Mouse (Mus musculus) heart, postnatal 25 days (tissue): ENCODE data around the gene Gja10. TPM values are rescaled to one million over a fixed set of nuclear protein-coding genes. Genes with fewer than 3 reads are reported as not detected.
A peak's percentile ranks its signal among the peaks of the same experiment; 100 is the strongest.

Experiments used
- DNase-seq: peaks from one replicate; pipeline ENCODE4 v3.0.0; 2022; ENCODE audit warnings: low spot score
- intact Hi-C: fragments of 180-260 bp; cut with DNase I; formaldehyde crosslinking; loops from one replicate; pipeline ENCODE4 v1.15.1; 2025
- total RNA-seq, 2 experiments: library from RNA; stranded (reverse); gene quantifications; 2 replicates each; pipeline ENCODE4 v1.2.3; 2021

Gene Gja10
- total RNA-seq = not detected

DNA sequence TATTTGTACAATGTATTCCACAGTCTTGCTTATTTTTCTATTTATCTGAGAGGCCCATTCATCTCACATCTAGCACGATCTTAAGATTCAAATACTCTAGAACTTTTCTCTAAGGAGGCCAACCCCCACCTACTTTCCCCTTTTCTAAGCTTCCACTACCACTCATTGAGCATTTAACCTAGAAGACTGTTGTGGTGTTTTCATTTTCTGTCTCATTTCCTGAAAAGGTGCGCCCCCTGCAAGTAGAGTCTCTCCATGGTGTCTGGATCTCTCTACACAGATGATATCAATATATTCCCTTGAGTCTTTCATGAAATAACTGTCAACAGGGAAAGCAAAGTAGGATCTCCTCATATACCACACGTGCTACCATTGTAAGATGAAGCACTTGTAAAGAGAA, at the start of gene Gja10:
Gja10 (minus strand) TSS at position 101 of the 400 bp plus-strand sequence.
- intact Hi-C loops = no loop called here
- DNase-seq = no peak

DNA sequence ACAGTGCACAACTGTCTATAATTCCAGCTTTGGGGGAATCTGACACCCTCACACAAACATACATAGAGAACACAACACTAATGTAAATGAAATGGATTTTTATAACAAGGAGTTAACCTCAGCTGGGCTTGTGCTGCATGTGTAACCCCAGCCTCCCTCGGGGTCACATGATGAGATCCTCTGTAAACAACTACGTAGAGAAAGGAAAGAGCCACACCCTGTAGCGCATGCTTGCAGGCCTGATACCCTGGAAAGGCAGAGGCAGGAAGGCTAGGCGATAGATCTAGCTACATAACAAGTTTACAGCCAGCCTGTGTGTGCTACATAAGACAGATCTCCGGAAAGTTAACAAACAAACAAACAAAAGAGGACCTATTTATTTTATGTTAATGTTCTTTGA, 49.1 kb upstream of the Gja10 start:
- intact Hi-C loops = loop anchor here (10.0 kb wide), 1 partner anchor 363 kb away; no protein-coding TSS in a partner anchor
- no peak for DNase-seq

- intact Hi-C loops = no loop called here
- DNase-seq = no peak
Observed at GRCm38 (mm10) chr4:32621637-32622036, 19.1 kb upstream of the Gja10 start.

- intact Hi-C loops = loop anchor here (2.0 to 5.0 kb wide), 2 partner anchors 42 to 417 kb away; partner anchors contain the start of genes Mdn1 and Ube2j1
- peak; percentile 99 for DNase-seq
Observed at GRCm38 (mm10) chr4:32615034-32615881, 12.7 kb upstream of the Gja10 start, which contains the start of gene Casp8ap2. TSS of gene Casp8ap2 (plus strand) at chr4:32615451.

- intact Hi-C loops = no loop called here
- no peak for DNase-seq
Observed at GRCm38 (mm10) chr4:32601135-32601534, 1.4 kb downstream of the Gja10 start.

GRCm38 (mm10) chr4:32588237-32588636, 14.3 kb downstream of the Gja10 start:
- DNase-seq = no peak
- intact Hi-C loops = no loop called here

DNA sequence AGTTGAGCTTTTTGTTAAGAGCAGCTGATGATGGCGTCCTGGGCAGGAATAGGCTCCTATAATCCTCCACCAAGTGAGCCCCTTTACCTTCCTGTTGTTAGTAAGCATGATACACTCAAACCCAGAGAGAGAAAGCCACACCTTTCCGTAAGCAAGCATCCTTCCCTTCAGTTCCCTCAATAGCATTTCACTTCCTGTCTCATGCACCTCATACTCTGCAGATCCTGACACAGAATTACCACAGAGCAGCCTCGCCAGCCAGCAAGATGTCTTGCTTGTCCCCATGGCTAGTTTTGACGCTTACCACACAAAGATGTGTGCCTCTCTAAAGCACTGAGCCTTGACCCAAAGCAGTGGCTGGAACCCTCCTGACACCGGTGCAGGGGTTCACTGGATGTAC, 15.0 kb downstream of the Gja10 start:
- no peak for DNase-seq
- intact Hi-C loops = loop anchor here (2.0 kb wide), 1 partner anchor 531 kb away; no protein-coding TSS in a partner anchor

- intact Hi-C loops = loop anchor here (2.0 kb wide), 1 partner anchor 532 kb away; no protein-coding TSS in a partner anchor
- no peak for DNase-seq
Observed at GRCm38 (mm10) chr4:32586596-32586995, 16.0 kb downstream of the Gja10 start.

DNA sequence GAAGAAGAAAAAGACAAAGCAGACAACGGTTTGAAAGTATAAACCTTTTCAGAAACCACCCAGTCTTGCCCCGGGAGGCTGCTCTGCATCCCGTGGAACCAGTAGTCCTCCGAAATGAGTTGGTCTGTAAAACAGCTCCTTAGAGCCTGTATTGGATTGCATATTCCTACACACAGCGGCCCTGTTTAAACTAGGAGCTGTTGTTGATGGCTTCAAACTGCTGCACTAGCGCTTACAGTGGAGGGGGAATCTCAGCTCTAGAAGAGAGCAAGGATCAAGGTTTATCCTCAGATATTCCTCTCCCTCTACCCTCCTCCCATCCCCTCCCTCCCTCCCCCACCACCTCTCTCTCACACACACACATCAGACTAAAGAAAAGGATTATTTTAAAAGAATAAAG, 18.4 kb downstream of the Gja10 start:
- intact Hi-C loops = no loop called here
- DNase-seq = no peak

- intact Hi-C loops = no loop called here
- no peak for DNase-seq
Observed at GRCm38 (mm10) chr4:32579850-32580249, 22.7 kb downstream of the Gja10 start.

- no peak for DNase-seq
- intact Hi-C loops = no loop called here
Observed at GRCm38 (mm10) chr4:32575165-32575564, 27.4 kb downstream of the Gja10 start.

GRCm38 (mm10) chr4:32574604-32575003, 28.0 kb downstream of the Gja10 start:
- no peak for DNase-seq
- intact Hi-C loops = loop anchor here (5.0 kb wide), 3 partner anchors 37 to 607 kb away; no protein-coding TSS in a partner anchor

DNA sequence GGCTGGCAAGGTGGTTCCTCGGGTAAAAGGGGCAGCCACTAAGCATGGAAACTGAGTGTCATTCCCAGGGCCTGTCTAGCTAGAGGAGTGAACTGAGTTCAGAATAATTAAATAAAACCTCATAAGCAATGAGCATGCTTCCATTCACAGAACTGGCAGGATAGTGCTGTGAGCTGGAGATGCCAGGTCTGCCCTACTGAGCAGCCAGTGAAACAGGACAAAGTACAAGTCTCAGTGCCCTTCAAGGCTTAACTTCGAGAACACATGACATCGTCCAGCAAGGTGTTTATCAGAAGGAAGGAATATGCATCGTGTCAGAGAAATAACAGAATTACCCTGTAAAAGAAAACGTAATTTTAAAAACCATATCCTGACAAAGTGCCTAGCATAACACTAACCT, 29.0 kb downstream of the Gja10 start:
- no peak for DNase-seq
- intact Hi-C loops = loop anchor here (5.0 kb wide), 3 partner anchors 36 to 606 kb away; no protein-coding TSS in a partner anchor

DNA sequence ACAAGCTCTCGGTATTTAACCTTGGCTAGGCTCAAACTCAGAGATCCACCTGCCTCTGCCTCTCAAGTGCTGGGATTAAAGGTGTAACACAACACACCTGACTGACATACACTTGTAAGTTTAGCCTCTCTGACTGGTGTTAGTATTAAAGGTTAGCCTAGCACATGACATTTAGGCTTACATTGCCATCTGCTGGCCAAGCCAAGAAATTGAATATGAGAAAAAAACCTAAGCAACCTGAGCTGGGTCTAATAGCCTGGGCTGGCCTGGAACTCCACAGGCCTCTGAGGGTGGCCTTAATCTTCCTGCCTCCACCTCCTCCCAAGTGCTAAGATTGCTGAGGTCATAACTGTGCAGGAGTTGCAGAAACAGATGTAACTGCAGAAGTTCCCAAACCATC, 30.4 kb downstream of the Gja10 start:
- intact Hi-C loops = loop anchor here (1.0 to 5.0 kb wide), 4 partner anchors 35 to 605 kb away; no protein-coding TSS in a partner anchor
- DNase-seq = no peak

DNA sequence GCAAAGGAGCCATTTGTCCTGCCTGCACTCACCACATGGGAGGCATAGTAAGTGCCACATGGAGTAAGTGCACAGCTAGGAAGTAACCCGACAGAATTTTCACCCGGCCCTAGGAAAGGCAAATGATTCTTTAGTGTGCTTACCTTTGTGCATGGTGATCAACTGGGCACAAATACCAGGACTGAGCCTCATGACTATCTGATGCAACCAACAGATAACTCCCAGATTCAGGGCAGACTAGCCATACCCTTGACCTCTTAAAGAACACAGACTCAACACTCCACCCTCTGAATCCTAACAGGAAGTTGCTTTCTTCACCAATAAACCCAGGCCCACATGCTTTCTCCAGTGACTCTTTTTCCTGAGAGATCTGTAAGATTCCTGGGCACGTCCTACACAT, 31.1 kb downstream of the Gja10 start:
- DNase-seq = no peak
- intact Hi-C loops = loop anchor here (5.0 kb wide), 3 partner anchors 34 to 604 kb away; no protein-coding TSS in a partner anchor

DNA sequence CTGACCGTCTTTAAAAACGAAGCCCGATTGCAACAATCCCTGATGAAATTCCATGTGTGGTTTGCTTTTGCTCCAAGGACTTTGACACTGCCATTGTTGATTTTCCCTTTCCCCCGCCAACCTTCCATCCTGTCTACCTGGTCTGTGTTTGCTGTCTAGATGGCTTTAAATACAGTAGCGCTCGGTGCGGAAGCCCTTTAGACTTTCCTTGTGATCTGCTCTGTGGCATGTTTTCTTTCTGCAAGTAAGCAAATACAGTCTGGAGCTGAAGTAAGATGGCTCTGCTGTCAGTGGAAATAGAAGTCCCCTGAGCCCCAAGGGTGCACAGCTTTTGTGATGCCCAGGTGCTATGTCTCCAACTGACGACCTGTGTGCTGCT, 31.6 kb downstream of the Gja10 start:
- DNase-seq = no peak

DNA sequence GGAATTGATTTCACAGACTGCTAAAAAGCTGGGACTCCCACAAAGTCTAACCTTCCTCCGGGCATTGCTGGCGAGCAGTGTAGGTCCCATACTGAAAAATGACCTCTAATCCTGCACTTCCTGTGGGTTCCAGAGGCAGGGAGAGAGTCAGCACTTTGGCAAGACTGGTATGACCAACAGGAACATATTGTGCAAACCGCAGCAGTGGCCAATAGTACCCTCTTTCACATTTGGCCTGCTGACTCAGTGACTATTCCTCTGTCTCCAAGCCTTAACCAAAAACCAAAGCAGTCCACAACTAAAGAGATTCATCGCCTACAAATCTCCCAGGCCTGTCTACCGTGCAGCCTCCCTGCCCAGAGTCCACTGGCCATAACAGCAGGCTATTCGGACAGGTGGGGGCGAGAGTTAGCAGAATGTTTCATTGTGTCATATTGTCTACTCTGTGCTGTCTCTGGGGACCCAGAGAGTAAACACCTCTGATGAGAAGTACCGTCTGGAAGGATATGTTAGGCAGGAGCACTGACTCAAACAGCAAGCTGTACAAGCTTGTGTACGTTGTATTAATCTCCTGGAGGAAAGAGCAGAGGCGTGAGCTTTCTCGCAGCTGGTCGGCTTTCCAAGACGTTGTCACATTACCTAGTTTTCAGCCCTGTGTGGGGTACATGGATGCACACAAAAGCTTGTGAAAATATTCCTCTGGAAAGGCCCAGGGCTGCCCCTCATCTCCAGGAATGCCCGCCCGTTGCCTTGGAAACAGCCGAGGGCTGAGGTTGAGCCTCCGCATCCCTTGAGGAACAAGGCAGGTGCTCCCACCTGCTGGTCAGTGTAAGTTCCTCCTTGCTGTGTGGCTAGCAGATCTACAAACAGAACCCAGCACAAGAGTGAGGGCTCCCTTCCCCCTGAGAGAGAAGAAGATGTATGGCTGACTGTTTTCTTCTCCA, 32.3 kb downstream of the Gja10 start:
- intact Hi-C loops = loop anchor here (5.0 kb wide), 3 partner anchors 33 to 603 kb away; no protein-coding TSS in a partner anchor
- no peak for DNase-seq

More for the DNA sequence above, 31.6 kb downstream of the Gja10 start:
- intact Hi-C loops = loop anchor here (5.0 kb wide), 3 partner anchors 34 to 604 kb away; no protein-coding TSS in a partner anchor

- no peak for DNase-seq
- intact Hi-C loops = no loop called here
Observed at GRCm38 (mm10) chr4:32569054-32569453, 33.5 kb downstream of the Gja10 start.

DNA sequence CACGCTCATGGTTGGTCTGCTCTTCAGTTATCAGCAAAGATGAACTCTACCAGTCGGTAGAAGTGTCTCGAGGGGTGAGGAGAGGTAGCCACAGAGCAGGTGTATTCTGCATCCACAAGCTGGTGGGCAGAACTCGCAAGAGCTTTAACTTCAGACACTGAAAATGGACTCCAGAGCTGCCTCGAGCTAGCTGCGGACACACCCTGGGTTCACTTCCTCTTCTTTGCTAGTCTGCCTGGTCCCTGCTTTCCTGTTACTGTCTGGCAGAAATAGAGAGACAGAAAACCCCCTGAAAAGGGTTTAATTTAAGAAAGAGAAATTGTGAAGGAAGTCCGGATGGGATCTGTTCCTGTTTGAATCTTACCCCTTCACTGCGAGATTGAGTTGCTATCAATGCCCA, 37.6 kb downstream of the Gja10 start:
- DNase-seq = no peak

GRCm38 (mm10) chr4:32564416-32564815, 38.1 kb downstream of the Gja10 start:
- no peak for DNase-seq
- intact Hi-C loops = no loop called here

More for the DNA sequence above, 37.6 kb downstream of the Gja10 start:
- intact Hi-C loops = no loop called here
